Mouse (Mus musculus) forebrain, embryonic 15.5 days (tissue): Measurements from ENCODE around the gene Gm29666. TPM values are rescaled to one million over a fixed set of nuclear protein-coding genes. Genes with fewer than 3 reads are reported as not detected.
"Not testable (repeated sequence)": the region's sequence is repeated elsewhere in the genome, so short reads cannot be mapped to it uniquely, and the experiment has no call there.

Source experiments
- ATAC-seq: fragments of 200-750 bp; cut with Nextera tagmentation; replicated peaks from 2 replicates; pipeline ENCODE4 v1.8.0; 2017; ENCODE audit warnings: mild to moderate bottlenecking, moderate TSS enrichment, moderate library complexity
- H3K27ac ChIP-seq: fragments of 300-500 bp; sonication (generic); replicated peaks from 2 replicates; pipeline ENCODE4 v1.5.1; 2015; ENCODE audit warnings: mild to moderate bottlenecking, inconsistent platforms
- H3K27me3 ChIP-seq: fragments of 300-500 bp; sonication (generic); 2 replicates; pipeline ENCODE4 v1.6.1; 2015; ENCODE audit warnings: inconsistent platforms
- H3K36me3 ChIP-seq: fragments of 300-500 bp; sonication (generic); 2 replicates; pipeline ENCODE4 v1.6.1; 2015; ENCODE audit warnings: mild to moderate bottlenecking, inconsistent platforms
- H3K4me1 ChIP-seq: fragments of 300-500 bp; sonication (generic); 2 replicates; pipeline ENCODE4 v1.6.1; 2015; ENCODE audit warnings: inconsistent platforms
- H3K4me2 ChIP-seq: fragments of 300-500 bp; sonication (generic); replicated peaks from 2 replicates; pipeline ENCODE4 v1.6.1; 2015; ENCODE audit warnings: mild to moderate bottlenecking, inconsistent platforms
- H3K4me3 ChIP-seq: fragments of 300-500 bp; sonication (generic); 2 replicates; pipeline ENCODE4 v1.5.1; 2015; ENCODE audit warnings: mild to moderate bottlenecking, inconsistent platforms
- H3K9ac ChIP-seq: fragments of 300-500 bp; sonication (generic); replicated peaks from 2 replicates; pipeline ENCODE4 v1.6.1; 2015; ENCODE audit warnings: mild to moderate bottlenecking, inconsistent platforms
- H3K9me3 ChIP-seq: fragments of 300-500 bp; sonication (generic); 2 replicates; pipeline ENCODE4 v1.6.1; 2016; ENCODE audit warnings: inconsistent platforms
- WGBS: fragments of 180-500 bp; shearing (Covaris S2); methylation state at CpG from one replicate; pipeline ENCODE4 v1.1.7; 2015; ENCODE audit warnings: mixed read lengths; 5-methylcytosine and 5-hydroxymethylcytosine counted together
- polyA plus RNA-seq: library from polyadenylated mRNA; unstranded; fragments of >200 nt; fragmentation: Nextera tagmentation; extraction: Ambion mirVana; gene quantifications from 2 replicates; pipeline ENCODE4 v1.2.1, GENCODE M21; 2015

Gm29666 gene
- polyA plus RNA-seq, 1 experiment from 2014 or later, result 1.0 TPM

- Histone ChIP-seq H3K9me3 (no peaks in the 10 kb centered on the region), H3K4me3 (no peak overlapping the region), H3K9ac (0 out of 2 replicates have a peak overlapping the region, but pooled peaks have one; percentile 3), H3K4me1 (peaks cover 14% of the 10 kb centered on the region), H3K27me3 (no peaks in the 10 kb centered on the region), H3K27ac (peak overlapping the region; percentile 41), H3K4me2 (peak overlapping the region; percentile 24), H3K36me3 (no peaks in the 10 kb centered on the region)
- 10% methylated on average over 7 of the region's 7 CpGs for WGBS
- peak; percentile 82 for ATAC-seq
These were observed 21.8 kb downstream of the Gm29666 start for GRCm38 (mm10) chr15:84898077-84898476.

- WGBS, result 94% methylated on average over 1 of the region's 1 CpGs
- Histone ChIP-seq H3K9ac (no peak overlapping the region), H3K4me3 (no peak overlapping the region), H3K9me3 (no peaks in the 10 kb centered on the region), H3K36me3 (no peaks in the 10 kb centered on the region), H3K4me2 (no peak overlapping the region), H3K4me1 (peaks cover 14% of the 10 kb centered on the region), H3K27me3 (no peaks in the 10 kb centered on the region), H3K27ac (no peak overlapping the region)
- ATAC-seq, result no peak
These were observed 23.2 kb downstream of the Gm29666 start for GRCm38 (mm10) chr15:84896664-84897063.

GRCm38 (mm10) chr15:84896216-84896615, 23.6 kb downstream of the Gm29666 start:
- not testable (repeated sequence) for H3K36me3 ChIP-seq, H3K9me3 ChIP-seq, H3K4me3 ChIP-seq, H3K27ac ChIP-seq, H3K9ac ChIP-seq, H3K4me2 ChIP-seq, H3K27me3 ChIP-seq, ATAC-seq
- H3K4me1 ChIP-seq, result peaks cover 14% of the 10 kb centered on the region
- 69% methylated on average over 10 of the region's 10 CpGs for WGBS

- no peak overlapping the region for H3K9ac ChIP-seq
- no peak overlapping the region for H3K27ac ChIP-seq
- H3K4me3 ChIP-seq, result no peak overlapping the region
- no peaks in the 10 kb centered on the region for H3K36me3 ChIP-seq
- WGBS, result 1% methylated on average over 3 of the region's 3 CpGs
- no peaks in the 10 kb centered on the region for H3K4me1 ChIP-seq
- no peak overlapping the region for H3K4me2 ChIP-seq
- H3K9me3 ChIP-seq, result no peaks in the 10 kb centered on the region
- H3K27me3 ChIP-seq, result no peaks in the 10 kb centered on the region
- ATAC-seq, result no peak
These were observed 28.2 kb downstream of the Gm29666 start for GRCm38 (mm10) chr15:84891658-84892057.

GRCm38 (mm10) chr15:84891246-84891645, 28.6 kb downstream of the Gm29666 start:
- H3K4me1 ChIP-seq, result no peaks in the 10 kb centered on the region
- ATAC-seq, result no peak
- H3K36me3 ChIP-seq, result no peaks in the 10 kb centered on the region
- H3K27ac ChIP-seq, result no peak overlapping the region
- no peaks in the 10 kb centered on the region for H3K9me3 ChIP-seq
- WGBS, result 57% methylated on average over 3 of the region's 3 CpGs
- H3K4me2 ChIP-seq, result no peak overlapping the region
- H3K9ac ChIP-seq, result no peak overlapping the region
- H3K4me3 ChIP-seq, result no peak overlapping the region
- H3K27me3 ChIP-seq, result no peaks in the 10 kb centered on the region

GRCm38 (mm10) chr15:84888066-84888465, 31.8 kb downstream of the Gm29666 start:
- Histone ChIP-seq H3K9me3 (no peaks in the 10 kb centered on the region), H3K36me3 (no peaks in the 10 kb centered on the region), H3K27ac (no peak overlapping the region), H3K27me3 (no peaks in the 10 kb centered on the region), H3K9ac (no peak overlapping the region), H3K4me1 (no peaks in the 10 kb centered on the region), H3K4me2 (no peak overlapping the region), H3K4me3 (no peak overlapping the region)
- WGBS, result 54% methylated on average over 12 of the region's 12 CpGs
- ATAC-seq, result no peak

GRCm38 (mm10) chr15:84877029-84877815, 42.6 kb downstream of the Gm29666 start:
- H3K27me3 ChIP-seq, result no peaks in the 10 kb centered on the region
- no peak overlapping the region for H3K9ac ChIP-seq
- no peaks in the 10 kb centered on the region for H3K4me1 ChIP-seq
- H3K36me3 ChIP-seq, result no peaks in the 10 kb centered on the region
- 88% methylated on average over 12 of the region's 12 CpGs for WGBS
- H3K9me3 ChIP-seq, result no peaks in the 10 kb centered on the region
- H3K27ac ChIP-seq, result no peak overlapping the region
- no peak overlapping the region for H3K4me2 ChIP-seq
- no peak for ATAC-seq
- H3K4me3 ChIP-seq, result no peak overlapping the region

GRCm38 (mm10) chr15:84873867-84874266, 46.0 kb downstream of the Gm29666 start:
- no peak for ATAC-seq
- WGBS, result 87% methylated on average over 4 of the region's 4 CpGs
- no peak overlapping the region for H3K4me3 ChIP-seq
- H3K36me3 ChIP-seq, result no peaks in the 10 kb centered on the region
- no peaks in the 10 kb centered on the region for H3K4me1 ChIP-seq
- H3K4me2 ChIP-seq, result no peak overlapping the region
- no peaks in the 10 kb centered on the region for H3K9me3 ChIP-seq
- no peak overlapping the region for H3K27ac ChIP-seq
- H3K27me3 ChIP-seq, result no peaks in the 10 kb centered on the region
- H3K9ac ChIP-seq, result no peak overlapping the region

- Histone ChIP-seq H3K36me3 (no peaks in the 10 kb centered on the region), H3K9ac (no peak overlapping the region), H3K27me3 (no peaks in the 10 kb centered on the region), H3K9me3 (no peaks in the 10 kb centered on the region), H3K4me1 (no peaks in the 10 kb centered on the region), H3K4me2 (no peak overlapping the region), H3K4me3 (no peak overlapping the region), H3K27ac (no peak overlapping the region)
- no peak for ATAC-seq
- WGBS, result 86% methylated on average over 11 of the region's 11 CpGs
These were observed 46.8 kb downstream of the Gm29666 start for GRCm38 (mm10) chr15:84873079-84873478.

GRCm38 (mm10) chr15:84871802-84872201, 48.0 kb downstream of the Gm29666 start:
- 86% methylated on average over 3 of the region's 3 CpGs for WGBS
- no peak for ATAC-seq
- Histone ChIP-seq H3K4me3 (no peak overlapping the region), H3K36me3 (no peaks in the 10 kb centered on the region), H3K4me1 (no peaks in the 10 kb centered on the region), H3K9me3 (no peaks in the 10 kb centered on the region), H3K27me3 (no peaks in the 10 kb centered on the region), H3K4me2 (no peak overlapping the region), H3K9ac (no peak overlapping the region), H3K27ac (no peak overlapping the region)

- WGBS, result 75% methylated on average over 8 of the region's 8 CpGs
- Histone ChIP-seq H3K4me1 (peaks cover 1% of the 10 kb centered on the region), H3K9ac (no peak overlapping the region), H3K4me3 (no peak overlapping the region), H3K27me3 (no peaks in the 10 kb centered on the region), H3K9me3 (no peaks in the 10 kb centered on the region), H3K27ac (no peak overlapping the region), H3K4me2 (no peak overlapping the region), H3K36me3 (no peaks in the 10 kb centered on the region)
- ATAC-seq, result no peak
These were observed 57.9 kb downstream of the Gm29666 start for GRCm38 (mm10) chr15:84861911-84862310.
